Mouse (Mus musculus) ovary, adult 2 months (tissue): Measurements from ENCODE around the gene Tpbg. TPM values are rescaled to one million over a fixed set of nuclear protein-coding genes. Genes with fewer than 3 reads are reported as not detected.

ENCODE experiments used
- polyA plus RNA-seq: library from polyadenylated mRNA; depleted of rRNA; stranded (reverse); fragments of >200 nt; gene quantifications from 2 replicates; pipeline ENCODE4 v1.2.3, GENCODE M21; 2012; rRNA removed

The Tpbg gene
- polyA plus RNA-seq: 15.6 and 16.7 TPM in 2 replicates

DNA sequence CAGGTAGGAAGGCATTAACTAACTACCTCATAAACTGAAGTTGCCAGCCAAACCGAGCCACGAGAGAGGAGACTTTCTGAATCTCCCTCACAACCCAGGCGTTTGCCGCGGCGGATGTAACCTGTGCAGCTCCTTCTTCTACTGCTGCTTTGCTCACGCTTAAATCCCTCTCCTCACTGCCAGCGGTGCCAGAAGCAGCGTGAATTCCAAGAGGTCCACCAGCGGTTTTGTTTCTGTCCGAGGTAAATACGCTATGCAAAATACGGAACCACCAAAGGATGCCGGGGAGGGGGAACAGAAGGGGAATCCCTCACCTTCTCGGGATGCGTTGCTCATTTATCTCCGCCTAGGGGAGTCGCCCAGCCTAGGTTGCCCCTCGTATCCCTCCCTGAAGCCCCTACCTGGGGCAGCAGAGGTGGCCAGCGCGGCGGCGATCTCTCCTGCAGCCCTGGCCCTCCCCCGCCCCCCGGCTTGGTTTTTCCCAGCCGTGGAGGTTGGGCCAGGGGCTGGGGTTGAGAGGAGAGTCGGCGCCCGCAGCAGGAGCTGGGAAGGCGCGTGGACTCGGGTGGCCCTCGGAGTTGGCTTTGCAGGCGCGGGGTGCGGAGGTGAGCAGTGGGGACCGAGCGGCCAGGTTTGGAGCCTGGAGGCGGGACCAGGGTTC lies at the start of gene Tpbg:
Gene Tpbg, plus strand, starts transcription at position 30 of the 661 bp plus-strand sequence.

Other genes starting within 250 kb of the Tpbg start
- gene Ibtk, start 93.0 kb upstream of the Tpbg start, polyA plus RNA-seq: 7.7 and 9.0 TPM in 2 replicates